Mouse (Mus musculus): ENCODE results near the gene Acot11. TPM values are rescaled to one million over a fixed set of nuclear protein-coding genes. Genes with fewer than 3 reads are reported as not detected.

Gene Acot11
- total and polyA plus RNA-seq, 2 experiments from 2014 or later, result 1.8 to 7.0 TPM

DNA sequence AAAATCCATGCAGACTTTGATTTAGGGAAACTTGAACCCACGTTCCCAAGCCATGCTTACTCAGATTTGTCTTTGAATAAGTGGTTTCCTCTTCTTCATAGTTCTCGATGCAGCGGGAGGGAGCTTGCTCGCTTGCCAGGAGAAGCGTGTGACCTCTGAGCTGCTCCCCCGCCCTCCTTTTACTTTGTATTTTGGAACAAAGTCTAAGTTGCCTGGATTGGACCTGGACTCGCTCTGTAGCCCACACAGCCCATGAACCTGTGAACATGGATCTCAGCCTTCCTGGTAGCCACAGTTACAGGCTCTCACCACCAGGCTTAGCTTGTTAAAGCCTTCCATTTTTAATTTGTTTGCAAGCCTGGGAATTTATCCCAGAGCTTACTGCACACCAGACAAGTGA is 74.0 kb downstream of the Acot11 start, which contains the start of gene Mroh7:
TSS of gene Mroh7 (minus strand) at position 112 of the 400 bp plus-strand sequence.
- no peak for ATAC-seq (ENCODE audit: low FRiP score)
- WGBS, result 82% methylated on average over 7 of the region's 7 CpGs
- no peak for TF ChIP-seq CTCF (IDR thresholded peaks at IDR 0.05)

DNA sequence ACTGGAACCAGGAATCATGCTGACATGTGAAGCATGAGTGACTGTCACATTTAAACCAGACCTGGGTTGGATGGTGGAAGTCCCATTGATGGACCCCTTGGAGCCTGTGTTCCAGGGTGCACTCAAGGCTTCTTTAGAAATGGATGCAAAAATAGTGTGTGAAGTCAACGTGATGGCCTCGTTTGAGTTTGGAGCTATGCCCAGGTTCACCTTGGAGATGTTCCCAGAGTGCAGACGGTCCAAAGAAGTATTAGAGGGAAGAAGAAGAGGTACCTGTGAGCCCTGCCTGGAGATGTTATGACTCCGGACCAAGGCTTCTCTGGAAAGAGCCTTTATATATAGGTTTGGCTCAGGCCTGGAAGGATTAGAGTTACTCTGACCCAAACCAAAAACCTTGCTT is 84.2 kb downstream of the Acot11 start:
- WGBS, result 89% methylated on average over 4 of the region's 4 CpGs
- no peak for DNase-seq (ENCODE audit: low spot score)
- TF ChIP-seq CTCF (IDR thresholded peaks at IDR 0.05), result no peak
- H3K4me1 ChIP-seq (ENCODE audit: insufficient read depth, low read length), result no peaks in the 10 kb centered on the region
- no peak overlapping the region for H3K4me3 ChIP-seq (ENCODE audit: low read depth, low read length)
- H3K36me3 ChIP-seq (ENCODE audit: insufficient read depth, low read length), result no peaks in the 10 kb centered on the region
- no peaks in the 10 kb centered on the region for H3K9me3 ChIP-seq (ENCODE audit: low read length)
- no peak for ATAC-seq (ENCODE audit: low FRiP score)
- H3K9ac ChIP-seq (replicated peaks; ENCODE audit: low read length, poor library complexity, severe bottlenecking), result no peak overlapping the region
- H3K27me3 ChIP-seq (ENCODE audit: insufficient read depth, low read length), result no peaks in the 10 kb centered on the region
- H3K4me2 ChIP-seq (ENCODE audit: low read depth, low read length, poor library complexity, severe bottlenecking), result no peak overlapping the region
- no peak overlapping the region for H3K27ac ChIP-seq (ENCODE audit: low read depth, low read length)

More for the DNA sequence above, 74.0 kb downstream of the Acot11 start, which contains the start of gene Mroh7:
- H3K9ac ChIP-seq (replicated peaks; ENCODE audit: low read length, poor library complexity, severe bottlenecking), result no peak within 1 kb of the TSS
- no peaks in the 10 kb centered on the region for H3K4me1 ChIP-seq (ENCODE audit: insufficient read depth, low read length)
- no peaks in the 10 kb centered on the region for H3K9me3 ChIP-seq (ENCODE audit: low read length)
- H3K36me3 ChIP-seq (ENCODE audit: insufficient read depth, low read length), result no peaks in the 10 kb centered on the region
- no peaks in the 10 kb centered on the region for H3K27me3 ChIP-seq (ENCODE audit: insufficient read depth, low read length)
- no peak within 1 kb of the TSS for H3K4me2 ChIP-seq (ENCODE audit: low read depth, low read length, poor library complexity, severe bottlenecking)
- no peak within 1 kb of the TSS for H3K4me3 ChIP-seq (ENCODE audit: low read depth, low read length)
- DNase-seq (ENCODE audit: low spot score), result no peak
- no peak within 1 kb of the TSS for H3K27ac ChIP-seq (ENCODE audit: low read depth, low read length)

DNA sequence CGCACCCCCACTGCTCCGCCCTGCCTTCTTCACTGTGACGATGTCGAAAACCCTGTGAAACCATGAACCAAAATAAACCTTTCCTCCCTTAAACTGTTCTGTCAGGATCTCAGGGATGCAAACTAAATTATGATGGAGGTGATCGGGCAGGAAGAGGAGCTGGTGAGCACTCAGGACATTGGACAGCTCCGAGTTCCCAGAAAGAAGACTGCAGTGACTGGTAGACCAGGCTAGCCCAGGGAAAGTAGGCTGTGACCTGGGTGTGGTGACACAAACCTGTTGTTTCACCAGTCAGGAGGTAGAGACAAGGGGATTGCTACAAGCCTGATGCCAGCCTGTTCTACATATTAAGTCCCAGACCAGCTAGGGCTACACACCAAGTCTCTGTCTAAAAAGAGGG is 91.2 kb downstream of the Acot11 start:
- no peaks in the 10 kb centered on the region for H3K9me3 ChIP-seq (ENCODE audit: low read length)
- H3K4me1 ChIP-seq (ENCODE audit: insufficient read depth, low read length), result no peaks in the 10 kb centered on the region
- TF ChIP-seq CTCF (IDR thresholded peaks at IDR 0.05), result no peak
- DNase-seq (ENCODE audit: low spot score) (no peak), ATAC-seq (ENCODE audit: low FRiP score) (no peak)
- no peaks in the 10 kb centered on the region for H3K36me3 ChIP-seq (ENCODE audit: insufficient read depth, low read length)
- H3K27ac ChIP-seq (ENCODE audit: low read depth, low read length), result no peak overlapping the region
- no peak overlapping the region for H3K9ac ChIP-seq (replicated peaks; ENCODE audit: low read length, poor library complexity, severe bottlenecking)
- H3K27me3 ChIP-seq (ENCODE audit: insufficient read depth, low read length), result no peaks in the 10 kb centered on the region
- no peak overlapping the region for H3K4me2 ChIP-seq (ENCODE audit: low read depth, low read length, poor library complexity, severe bottlenecking)
- H3K4me3 ChIP-seq (ENCODE audit: low read depth, low read length), result no peak overlapping the region
- 91% methylated on average over 6 of the region's 6 CpGs for WGBS

DNA sequence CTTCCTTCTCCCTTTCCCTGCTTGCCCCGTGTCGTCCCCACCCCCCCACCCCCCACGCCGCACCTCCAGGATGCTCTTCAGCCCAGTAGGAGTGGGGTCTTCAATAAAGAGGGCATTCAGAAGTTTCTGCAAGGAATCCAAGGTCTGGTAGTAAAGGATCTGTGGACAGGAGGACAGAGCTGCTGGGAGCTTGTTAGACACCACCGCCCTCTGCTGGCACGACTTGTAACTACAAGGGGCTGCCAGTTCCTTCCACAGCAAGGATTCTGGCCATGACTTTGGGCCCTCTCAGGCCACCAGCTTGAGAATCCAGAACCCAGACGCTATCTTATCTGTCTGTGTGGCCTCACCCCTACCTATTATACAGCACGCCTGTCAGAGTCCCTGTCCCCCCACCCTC is 96.4 kb downstream of the Acot11 start:
- peak; percentile 80 for DNase-seq (ENCODE audit: low spot score)
- Histone ChIP-seq H3K9me3 (ENCODE audit: low read length) (no peaks in the 10 kb centered on the region), H3K27ac (ENCODE audit: low read depth, low read length) (no peak overlapping the region), H3K4me1 (ENCODE audit: insufficient read depth, low read length) (peaks cover 13% of the 10 kb centered on the region), H3K4me3 (ENCODE audit: low read depth, low read length) (no peak overlapping the region), H3K36me3 (ENCODE audit: insufficient read depth, low read length) (no peaks in the 10 kb centered on the region), H3K27me3 (ENCODE audit: insufficient read depth, low read length) (no peaks in the 10 kb centered on the region), H3K9ac (replicated peaks; ENCODE audit: low read length, poor library complexity, severe bottlenecking) (no peak overlapping the region), H3K4me2 (ENCODE audit: low read depth, low read length, poor library complexity, severe bottlenecking) (peak overlapping the region; percentile 34)
- 0% methylated on average over 6 of the region's 8 CpGs for WGBS
- peak; percentile 48; the same call in 1 of the 2 replicates for ATAC-seq (ENCODE audit: low FRiP score)
- TF ChIP-seq CTCF (IDR thresholded peaks at IDR 0.05), result peak; percentile 95

DNA sequence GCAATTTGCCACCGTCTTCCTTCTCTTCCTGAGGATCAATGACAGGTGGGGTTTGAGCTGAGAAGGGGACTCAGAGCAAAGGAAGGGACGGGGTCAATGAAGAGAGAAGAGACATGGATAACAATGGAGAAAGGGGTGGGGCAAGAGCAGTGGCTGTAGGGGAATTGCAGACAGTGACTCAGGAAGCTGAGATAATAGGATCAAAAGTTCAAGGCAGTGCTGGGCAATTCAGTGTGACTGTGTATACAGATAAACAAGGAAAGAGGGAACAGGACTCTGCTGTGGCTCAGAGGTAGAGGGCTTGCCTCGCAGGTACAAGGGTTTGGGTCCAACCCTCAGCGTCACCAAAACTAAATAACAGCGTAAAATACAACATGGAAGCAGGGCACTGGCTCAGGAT is 96.8 kb downstream of the Acot11 start:
- 38% methylated on average over 5 of the region's 5 CpGs for WGBS
- no peaks in the 10 kb centered on the region for H3K9me3 ChIP-seq (ENCODE audit: low read length)
- H3K9ac ChIP-seq (replicated peaks; ENCODE audit: low read length, poor library complexity, severe bottlenecking), result no peak overlapping the region
- H3K4me1 ChIP-seq (ENCODE audit: insufficient read depth, low read length), result peaks cover 13% of the 10 kb centered on the region
- H3K4me3 ChIP-seq (ENCODE audit: low read depth, low read length), result no peak overlapping the region
- ATAC-seq (ENCODE audit: low FRiP score) (no peak), DNase-seq (ENCODE audit: low spot score) (no peak)
- no peak overlapping the region for H3K27ac ChIP-seq (ENCODE audit: low read depth, low read length)
- no peaks in the 10 kb centered on the region for H3K36me3 ChIP-seq (ENCODE audit: insufficient read depth, low read length)
- no peaks in the 10 kb centered on the region for H3K27me3 ChIP-seq (ENCODE audit: insufficient read depth, low read length)
- H3K4me2 ChIP-seq (ENCODE audit: low read depth, low read length, poor library complexity, severe bottlenecking), result peak overlapping the region; percentile 34
- no peak for TF ChIP-seq CTCF (IDR thresholded peaks at IDR 0.05)

DNA sequence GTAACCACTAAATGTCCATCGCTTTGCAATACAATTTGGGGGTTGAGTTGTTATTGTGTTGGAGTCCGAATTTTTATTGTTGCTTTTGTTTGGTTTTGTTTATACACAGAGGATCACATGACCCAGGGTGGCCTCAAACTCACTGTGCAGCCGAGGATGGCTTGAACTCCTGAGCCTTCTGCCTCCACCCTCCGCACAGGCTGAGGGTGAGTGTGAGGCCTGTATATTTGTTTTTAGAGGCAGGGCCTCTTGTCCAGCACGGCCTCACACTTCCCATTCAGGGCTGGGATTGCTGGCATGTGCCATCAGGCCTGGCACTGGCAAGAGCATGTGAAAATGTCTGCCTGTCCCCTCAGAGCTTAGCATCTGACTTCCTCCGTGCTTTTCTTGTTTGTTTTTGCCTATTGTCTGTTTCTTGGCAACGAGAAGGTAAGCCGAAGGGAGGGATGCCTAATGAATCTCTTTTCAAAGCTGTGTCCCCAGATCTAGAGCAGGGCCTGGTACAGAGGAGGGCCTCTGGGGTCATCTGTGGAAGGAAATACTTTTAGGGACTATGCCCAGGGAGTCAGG is 99.6 kb downstream of the Acot11 start:
- H3K36me3 ChIP-seq (ENCODE audit: insufficient read depth, low read length), result no peaks in the 10 kb centered on the region
- no peak for ATAC-seq (ENCODE audit: low FRiP score)

More for the DNA sequence above, 99.6 kb downstream of the Acot11 start:
- Histone ChIP-seq H3K27ac (ENCODE audit: low read depth, low read length) (peak overlapping the region; percentile 74), H3K9me3 (ENCODE audit: low read length) (no peaks in the 10 kb centered on the region), H3K9ac (replicated peaks; ENCODE audit: low read length, poor library complexity, severe bottlenecking) (peak overlapping the region; percentile 33; the same call in 1 of the 2 replicates), H3K27me3 (ENCODE audit: insufficient read depth, low read length) (no peaks in the 10 kb centered on the region), H3K4me2 (ENCODE audit: low read depth, low read length, poor library complexity, severe bottlenecking) (no peak overlapping the region), H3K4me1 (ENCODE audit: insufficient read depth, low read length) (peaks cover 18% of the 10 kb centered on the region), H3K4me3 (ENCODE audit: low read depth, low read length) (no peak overlapping the region)
- 32% methylated on average over 8 of the region's 8 CpGs for WGBS
- DNase-seq (ENCODE audit: low spot score), result peak; percentile 9
- no peak for TF ChIP-seq CTCF (IDR thresholded peaks at IDR 0.05)

Data from midbrain, postnatal 0 days (tissue).